Mouse (Mus musculus): ENCODE results near the gene Gnb2.
A peak's percentile ranks its signal among the peaks of the same experiment; 100 is the strongest.

Gnb2 gene

GRCm38 (mm10) chr5:137539291-137539801, 6.0 kb upstream of the Gnb2 start:
- DNase-seq (ENCODE audit: low spot score), result no peak

- DNase-seq (ENCODE audit: low spot score), result no peak
These were observed 4.2 kb upstream of the Gnb2 start for GRCm38 (mm10) chr5:137537461-137537860.

- no peak for DNase-seq (ENCODE audit: low spot score)
These were observed 2.0 kb upstream of the Gnb2 start for GRCm38 (mm10) chr5:137535318-137535717.

GRCm38 (mm10) chr5:137534762-137535161, 1.5 kb upstream of the Gnb2 start:
- no peak for DNase-seq (ENCODE audit: low spot score)

GRCm38 (mm10) chr5:137532808-137533116, 548 bp downstream of the Gnb2 start:
- DNase-seq (ENCODE audit: low spot score), result no peak

GRCm38 (mm10) chr5:137532131-137532807, 1.0 kb downstream of the Gnb2 start:
- DNase-seq (ENCODE audit: low spot score), result no peak

GRCm38 (mm10) chr5:137531414-137532130, 1.7 kb downstream of the Gnb2 start:
- DNase-seq (ENCODE audit: low spot score), result no peak

- DNase-seq (ENCODE audit: low spot score), result peak; percentile 89
These were observed 2.5 kb downstream of the Gnb2 start for GRCm38 (mm10) chr5:137530588-137531413.

GRCm38 (mm10) chr5:137530075-137530474, 3.2 kb downstream of the Gnb2 start:
- DNase-seq (ENCODE audit: low spot score), result no peak

- DNase-seq (ENCODE audit: low spot score), result no peak
These were observed 3.9 kb downstream of the Gnb2 start for GRCm38 (mm10) chr5:137529221-137529995.

- DNase-seq (ENCODE audit: low spot score), result no peak
These were observed 4.9 kb downstream of the Gnb2 start for GRCm38 (mm10) chr5:137528247-137528968.

- DNase-seq (ENCODE audit: low spot score), result no peak
These were observed 5.9 kb downstream of the Gnb2 start for GRCm38 (mm10) chr5:137527413-137527812.

GRCm38 (mm10) chr5:137526192-137526936, 6.9 kb downstream of the Gnb2 start:
- DNase-seq (ENCODE audit: low spot score), result peak; percentile 50

- no peak for DNase-seq (ENCODE audit: low spot score)
These were observed 7.8 kb downstream of the Gnb2 start for GRCm38 (mm10) chr5:137525511-137525910.

- DNase-seq (ENCODE audit: low spot score), result no peak
These were observed 8.6 kb downstream of the Gnb2 start for GRCm38 (mm10) chr5:137524671-137525070.

- DNase-seq (ENCODE audit: low spot score), result no peak
These were observed 9.1 kb downstream of the Gnb2 start for GRCm38 (mm10) chr5:137524251-137524515.

- no peak for DNase-seq (ENCODE audit: low spot score)
These were observed 9.7 kb downstream of the Gnb2 start for GRCm38 (mm10) chr5:137523396-137524250.

- no peak for DNase-seq (ENCODE audit: low spot score)
These were observed 10.6 kb downstream of the Gnb2 start for GRCm38 (mm10) chr5:137522711-137523110.

GRCm38 (mm10) chr5:137521861-137522260, 11.4 kb downstream of the Gnb2 start:
- no peak for DNase-seq (ENCODE audit: low spot score)

Data from embryo, embryonic 10 days (tissue).